Mouse (Mus musculus) bone marrow, adult 2 months (tissue): ENCODE results near the gene Npsr1. TPM values are rescaled to one million over a fixed set of nuclear protein-coding genes. Genes with fewer than 3 reads are reported as not detected.

Source experiments
- H3K27ac ChIP-seq: fragments of 200-500 bp; 2 replicates; pipeline ENCODE4 v1.5.1; 2012; ENCODE audit warnings: low read depth, mild to moderate bottlenecking, control low read depth, inconsistent platforms, low read length; ENCODE audit not compliant: control insufficient read depth, poor library complexity, insufficient read depth
- H3K4me1 ChIP-seq: fragments of 200-500 bp; 2 replicates; pipeline ENCODE4 v1.6.1; 2011; ENCODE audit warnings: low read length; ENCODE audit not compliant: control insufficient read depth, insufficient read depth
- H3K4me3 ChIP-seq: fragments of 200-500 bp; replicated peaks from 2 replicates; pipeline ENCODE3; 2011; ENCODE audit warnings: mild to moderate bottlenecking, low read depth, low read length, control low read depth; ENCODE audit not compliant: control insufficient read depth
- CTCF ChIP-seq: fragments of 200-500 bp; IDR thresholded peaks from 2 replicates; pipeline ENCODE4 v1.5.1; 2011; ENCODE audit warnings: low read length, control low read depth; ENCODE audit not compliant: control insufficient read depth, insufficient read depth
- POLR2A ChIP-seq: fragments of 200-500 bp; IDR thresholded peaks from 2 replicates; pipeline ENCODE4 v1.6.1; 2011; ENCODE audit warnings: low read depth, mild to moderate bottlenecking, control low read depth, low read length, borderline replicate concordance; ENCODE audit not compliant: control insufficient read depth
- WGBS: fragments of 180-500 bp; shearing (Covaris S2); methylation state at CpG from one replicate; pipeline ENCODE4 v1.1.7; 2018; 5-methylcytosine and 5-hydroxymethylcytosine counted together
- polyA plus RNA-seq: library from polyadenylated mRNA; stranded (reverse); fragments of >200 nt; gene quantifications from 2 replicates; pipeline ENCODE4 v1.2.4, GENCODE M21; 2011; ENCODE audit warnings: low replicate concordance; ENCODE audit not compliant: missing spikeins, insufficient read depth, insufficient read length

Gene Npsr1
- polyA plus RNA-seq, 1 experiment, result not detected

GRCm38 (mm10) chr9:24186289-24186688 lies 88.5 kb downstream of the Npsr1 start:
- TF ChIP-seq CTCF (no peak), POLR2A (no peak)
- Histone ChIP-seq H3K27ac (no peak overlapping the region), H3K4me3 (no peak overlapping the region), H3K4me1 (no peaks in the 10 kb centered on the region)
- WGBS, result 74% methylated on average over 5 of the region's 5 CpGs

- 47% methylated on average over 2 of the region's 2 CpGs for WGBS
- no peak overlapping the region for H3K27ac ChIP-seq
- no peak overlapping the region for H3K4me3 ChIP-seq
- H3K4me1 ChIP-seq, result no peaks in the 10 kb centered on the region
- no peak for TF ChIP-seq POLR2A
- TF ChIP-seq CTCF, result no peak
Measured at GRCm38 (mm10) chr9:24189511-24190260, 91.9 kb downstream of the Npsr1 start.

- Histone ChIP-seq H3K27ac (no peak overlapping the region), H3K4me1 (no peaks in the 10 kb centered on the region), H3K4me3 (no peak overlapping the region)
- 62% methylated on average over 1 of the region's 1 CpGs for WGBS
- TF ChIP-seq POLR2A, result no peak
- no peak for TF ChIP-seq CTCF
Measured at GRCm38 (mm10) chr9:24190261-24190588, 92.4 kb downstream of the Npsr1 start.

DNA sequence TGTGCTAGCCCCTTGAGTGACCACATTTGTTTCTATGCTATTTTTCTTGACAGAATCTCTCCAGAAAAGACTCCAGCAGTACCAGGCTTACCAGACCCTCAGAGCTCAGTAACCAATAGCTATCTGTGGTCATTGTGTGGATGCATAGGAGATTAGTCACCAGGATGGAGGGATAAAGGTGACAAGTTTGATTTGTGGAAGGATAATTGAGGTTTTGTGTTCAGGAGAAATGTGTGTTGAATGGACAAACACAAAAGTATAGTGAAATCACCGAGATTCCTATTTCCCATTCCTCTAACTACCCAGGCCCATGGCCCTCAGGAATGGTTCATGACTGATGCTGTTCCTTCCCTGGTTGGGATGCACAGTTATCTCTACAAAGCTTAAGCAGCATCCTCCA lies 100.5 kb downstream of the Npsr1 start:
- TF ChIP-seq CTCF, result no peak
- no peak for TF ChIP-seq POLR2A
- H3K4me1 ChIP-seq, result no peaks in the 10 kb centered on the region
- no peak overlapping the region for H3K4me3 ChIP-seq
- 21% methylated on average over 1 of the region's 1 CpGs for WGBS
- H3K27ac ChIP-seq, result no peak overlapping the region

DNA sequence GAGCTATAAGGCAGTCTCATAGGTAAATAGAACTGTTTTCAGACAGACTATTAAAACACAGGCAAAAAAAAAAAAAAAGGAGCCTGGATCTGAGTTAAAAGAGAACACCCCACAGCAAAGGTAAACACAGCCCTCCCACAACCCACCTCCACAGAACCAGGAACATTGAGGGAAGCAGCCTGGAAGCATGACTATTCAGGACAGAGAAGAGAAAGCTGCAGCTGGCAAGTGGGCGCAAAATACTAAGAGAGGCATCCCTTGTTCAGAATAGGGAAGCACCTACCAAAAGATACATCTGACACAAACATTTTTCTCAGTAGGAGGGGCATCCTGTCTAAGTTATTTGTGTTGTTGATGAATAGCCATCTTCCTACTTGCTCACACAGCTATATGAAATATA lies 113.8 kb downstream of the Npsr1 start:
- H3K27ac ChIP-seq, result no peak overlapping the region
- WGBS, result 69% methylated on average over 1 of the region's 1 CpGs
- no peak for TF ChIP-seq POLR2A
- TF ChIP-seq CTCF, result no peak
- H3K4me3 ChIP-seq, result no peak overlapping the region
- H3K4me1 ChIP-seq, result no peaks in the 10 kb centered on the region

GRCm38 (mm10) chr9:24217721-24218120 lies 119.9 kb downstream of the Npsr1 start:
- WGBS, result 31% methylated on average over 1 of the region's 1 CpGs
- Histone ChIP-seq H3K4me1 (no peaks in the 10 kb centered on the region), H3K4me3 (no peak overlapping the region), H3K27ac (no peak overlapping the region)
- TF ChIP-seq CTCF (no peak), POLR2A (no peak)

DNA sequence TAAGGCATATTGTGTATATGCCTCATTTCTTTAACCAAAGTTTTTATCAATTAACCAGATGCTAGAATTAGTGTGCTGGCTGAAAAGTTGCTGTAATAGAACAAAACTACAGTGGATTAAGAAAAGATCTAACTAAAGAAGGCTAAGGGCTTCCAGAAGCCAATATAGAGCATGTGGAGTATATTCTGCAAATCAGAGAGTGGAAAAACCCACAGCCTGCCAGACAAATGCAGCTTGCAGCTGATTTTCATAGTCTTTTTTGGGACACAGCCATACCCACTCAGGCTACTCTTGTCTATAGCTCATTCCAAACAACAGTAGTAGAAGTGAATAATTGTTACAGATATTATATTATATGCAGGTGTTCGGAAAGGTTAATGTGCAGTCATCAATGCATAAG lies 138.7 kb downstream of the Npsr1 start:
- 72% methylated on average over 1 of the region's 1 CpGs for WGBS
- TF ChIP-seq POLR2A (no peak), CTCF (no peak)
- H3K27ac ChIP-seq, result no peak overlapping the region
- no peaks in the 10 kb centered on the region; the same call in 1 of the 2 replicates for H3K4me1 ChIP-seq
- no peak overlapping the region for H3K4me3 ChIP-seq

DNA sequence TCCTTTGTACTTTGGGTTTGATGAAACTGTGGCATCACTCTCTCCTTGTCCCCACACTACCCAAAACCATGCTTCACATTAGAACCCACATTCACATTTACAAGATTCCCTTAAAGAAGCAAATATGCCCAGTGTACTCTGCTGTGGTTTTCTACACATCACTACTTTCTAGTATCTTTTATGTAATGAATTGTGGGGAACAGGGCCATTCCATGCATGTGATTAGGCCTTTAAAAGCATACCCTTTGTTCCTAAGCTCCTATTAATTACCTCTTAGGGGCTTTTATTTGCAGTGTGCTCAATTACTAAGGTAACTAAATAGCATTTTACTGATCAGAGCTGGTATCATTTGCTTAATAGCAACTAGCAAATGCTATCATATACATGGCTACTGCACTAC lies 149.8 kb downstream of the Npsr1 start:
- Histone ChIP-seq H3K4me3 (no peak overlapping the region), H3K27ac (no peak overlapping the region), H3K4me1 (no peaks in the 10 kb centered on the region)
- TF ChIP-seq CTCF (no peak), POLR2A (no peak)

GRCm38 (mm10) chr9:24254236-24254635 lies 156.4 kb downstream of the Npsr1 start:
- TF ChIP-seq POLR2A (no peak), CTCF (no peak)
- 73% methylated on average over 8 of the region's 8 CpGs for WGBS
- H3K4me3 ChIP-seq, result no peak overlapping the region

More at GRCm38 (mm10) chr9:24254236-24254635, 156.4 kb downstream of the Npsr1 start:
- Histone ChIP-seq H3K27ac (no peak overlapping the region), H3K4me1 (no peaks in the 10 kb centered on the region)
